Mouse (Mus musculus) adrenal gland, postnatal 10 days (tissue): ENCODE measurements around the gene Tppp3. TPM values are rescaled to one million over a fixed set of nuclear protein-coding genes. Genes with fewer than 3 reads are reported as not detected.
A peak's percentile ranks its signal among the peaks of the same experiment; 100 is the strongest.

Experiments used
- DNase-seq: peaks from one replicate; pipeline ENCODE4 v3.0.0; 2021; ENCODE audit warnings: mixed read lengths
- total RNA-seq, 2 experiments: library from RNA; stranded (reverse); gene quantifications; 2 replicates each; pipeline ENCODE4 v1.2.3; 2021

Tppp3 gene
- total RNA-seq, 2 experiments from 2014 or later: 67.9 to 106 TPM

DNA sequence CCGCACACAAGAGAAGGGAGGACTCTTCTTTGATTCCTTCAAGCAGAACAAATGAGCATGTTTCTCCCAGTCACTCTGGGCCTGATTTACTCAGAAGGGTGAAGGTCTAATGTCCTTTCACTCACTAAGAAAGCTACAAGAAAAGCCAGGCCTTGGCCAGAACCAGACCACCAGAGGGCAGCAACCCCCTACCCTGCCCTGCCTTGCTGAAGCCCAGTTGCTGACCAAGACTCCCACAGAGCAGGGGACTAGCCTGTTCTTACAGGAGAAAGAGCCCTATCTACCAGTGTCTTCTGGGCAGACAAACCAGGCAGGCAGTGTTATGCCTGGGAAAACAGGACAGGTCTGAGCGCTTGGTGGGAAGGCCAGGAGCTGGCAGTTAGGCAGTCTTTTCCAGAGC is 13.1 kb upstream of the Tppp3 start:
- peak; percentile 67 for DNase-seq

GRCm38 (mm10) chr8:105484030-105484368 is 12.7 kb upstream of the Tppp3 start:
- DNase-seq: no peak

DNA sequence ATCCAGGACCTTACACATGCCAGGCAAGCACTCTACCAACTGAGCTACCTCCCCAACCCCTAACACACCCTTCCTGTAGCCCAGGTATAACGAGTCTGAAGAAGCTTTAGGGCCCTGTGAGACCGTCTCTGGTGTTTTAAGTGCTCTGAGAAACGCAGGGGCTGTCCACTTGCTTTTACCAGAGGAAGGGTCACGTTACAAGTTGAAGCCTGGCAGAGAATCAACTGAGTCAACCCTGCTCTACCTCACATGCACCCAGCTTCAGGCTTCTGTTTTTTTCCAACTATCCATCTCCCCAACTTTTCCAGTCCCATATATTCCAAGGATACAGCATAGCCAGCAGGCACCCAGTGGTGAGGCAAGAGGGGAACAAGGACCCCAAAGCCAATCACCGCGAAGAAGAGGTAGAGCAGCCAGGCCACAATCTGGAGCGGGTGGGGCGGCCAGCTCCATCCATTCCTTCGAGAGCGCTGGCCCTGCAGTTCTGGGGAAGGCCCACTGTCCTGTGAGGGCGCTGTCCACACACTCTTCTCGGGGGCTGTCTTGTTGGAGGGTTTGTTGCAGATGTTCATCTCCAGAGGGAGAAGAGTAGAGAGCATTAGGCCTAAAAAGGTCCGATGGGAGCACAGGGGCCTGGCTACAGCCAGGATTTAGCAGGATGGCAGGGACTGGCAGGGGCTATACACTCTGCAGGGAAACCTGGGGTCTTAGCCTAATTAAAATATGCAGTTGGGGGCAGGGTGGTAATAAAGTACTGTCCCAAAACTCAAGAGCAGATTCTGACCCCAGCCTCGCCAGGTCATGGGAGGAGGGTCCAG is 12.1 kb upstream of the Tppp3 start:
- peak; percentile 62 for DNase-seq

GRCm38 (mm10) chr8:105482123-105482522 is 10.8 kb upstream of the Tppp3 start:
- no peak for DNase-seq

GRCm38 (mm10) chr8:105481453-105481852 is 10.1 kb upstream of the Tppp3 start:
- DNase-seq: peak; percentile 58

- no peak for DNase-seq
Measured at GRCm38 (mm10) chr8:105481013-105481412, 9.7 kb upstream of the Tppp3 start.

DNA sequence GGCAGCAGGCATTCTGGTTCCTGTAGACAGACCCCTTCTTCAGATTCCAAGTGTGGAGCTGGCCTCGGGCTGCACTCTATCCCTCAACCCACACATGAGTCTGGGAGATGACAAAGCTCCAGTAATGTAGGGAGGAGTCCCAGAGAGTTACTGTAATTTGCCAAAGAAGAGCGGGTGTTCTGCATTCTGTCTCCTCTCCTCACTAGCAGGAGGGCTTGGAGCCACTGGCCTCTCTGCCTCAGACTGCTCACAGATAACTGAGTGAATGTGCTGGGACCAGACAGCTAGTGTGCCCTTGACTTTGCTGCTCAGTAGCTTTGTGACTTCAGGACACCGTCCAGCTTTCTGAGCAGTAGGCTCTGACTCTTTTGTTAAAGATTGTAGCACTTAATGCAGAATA is 6.5 kb upstream of the Tppp3 start:
- no peak for DNase-seq

DNA sequence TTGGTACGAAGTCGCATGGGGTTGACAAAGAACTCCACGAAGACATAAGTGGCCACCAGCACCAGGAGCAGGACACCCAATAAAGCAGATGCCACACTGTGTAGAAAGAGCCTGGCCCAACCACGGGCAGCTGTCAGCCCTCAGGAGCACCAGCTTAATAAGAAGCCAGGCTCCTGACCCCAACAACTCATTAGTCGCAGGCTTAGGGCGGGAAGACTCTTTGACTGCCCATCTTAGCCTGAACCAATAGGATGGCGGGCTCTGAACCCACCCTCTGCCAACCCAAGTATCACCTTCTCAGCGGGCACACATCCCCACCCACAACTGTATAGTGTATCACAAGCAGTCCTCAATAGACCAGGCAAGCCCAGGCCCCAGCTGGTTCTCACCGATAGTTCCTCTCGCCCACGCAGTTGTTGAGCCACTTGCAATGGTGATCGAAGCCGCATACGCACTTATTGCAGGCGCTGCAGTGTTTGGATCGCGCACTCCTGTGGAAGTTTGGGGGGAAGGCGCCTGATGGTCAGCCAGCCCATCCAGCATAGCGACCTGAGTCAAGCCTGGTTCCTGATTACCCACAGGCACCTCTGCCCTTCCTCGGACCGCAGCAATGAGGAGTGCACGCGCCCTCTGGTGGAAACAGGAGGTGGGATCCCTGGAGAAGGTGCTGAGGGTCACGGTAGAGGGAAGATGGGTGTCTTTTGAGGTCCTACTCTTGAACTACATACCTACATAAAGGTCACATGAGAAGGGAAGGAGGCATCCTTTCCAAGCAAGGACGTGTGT is 5.5 kb upstream of the Tppp3 start:
- DNase-seq: peak; percentile 77

- no peak for DNase-seq
Measured at GRCm38 (mm10) chr8:105476161-105476560, 4.8 kb upstream of the Tppp3 start.

DNA sequence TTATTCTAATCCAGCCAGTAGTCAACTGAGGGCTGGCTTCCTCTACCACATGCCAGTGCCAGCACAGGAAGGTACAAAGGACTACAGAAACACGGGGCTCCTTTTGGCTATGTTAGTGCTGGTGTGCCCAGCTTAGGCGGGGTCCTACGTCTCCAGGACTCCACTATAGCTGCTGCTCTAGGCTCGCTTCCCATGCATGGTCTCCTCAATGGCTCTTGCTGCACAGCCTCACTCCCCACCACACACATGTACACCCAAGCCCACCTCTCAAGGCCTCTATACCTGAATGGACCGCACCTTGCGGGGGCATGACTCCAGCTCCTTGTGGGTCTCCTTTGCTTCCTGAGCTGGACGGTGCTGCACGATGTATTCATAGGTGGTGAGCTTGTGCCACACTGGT is 4.4 kb upstream of the Tppp3 start:
- DNase-seq: no peak

DNA sequence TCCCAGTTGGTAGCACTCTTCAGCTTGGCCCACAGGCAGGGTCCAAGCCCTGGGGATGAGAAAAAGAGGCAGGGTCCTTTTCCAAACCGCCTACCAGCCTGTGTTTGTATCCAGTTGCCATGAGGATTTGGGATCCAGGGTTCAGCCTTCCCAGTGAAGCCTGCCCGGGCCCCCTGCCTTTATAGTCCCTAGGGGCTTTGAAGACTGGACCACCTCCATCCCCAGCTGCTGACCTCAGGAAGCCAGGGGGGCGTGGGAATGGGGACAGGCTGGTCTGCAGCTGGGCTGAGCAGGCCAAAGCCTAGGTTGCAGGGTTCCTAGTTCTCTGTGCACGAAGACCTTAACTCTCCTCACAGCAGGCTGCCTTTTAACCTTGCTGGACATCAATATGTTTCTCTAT is 3.9 kb upstream of the Tppp3 start:
- no peak for DNase-seq

GRCm38 (mm10) chr8:105474680-105475079 is 3.4 kb upstream of the Tppp3 start:
- DNase-seq: no peak

- peak; percentile 76 for DNase-seq
Measured at GRCm38 (mm10) chr8:105473816-105474606, 2.7 kb upstream of the Tppp3 start.

- no peak for DNase-seq
Measured at GRCm38 (mm10) chr8:105472983-105473382, 1.7 kb upstream of the Tppp3 start.

- DNase-seq: no peak
Measured at GRCm38 (mm10) chr8:105472414-105472932, 1.1 kb upstream of the Tppp3 start.

GRCm38 (mm10) chr8:105470681-105471313 is 529 bp downstream of the Tppp3 start:
- DNase-seq: no peak

DNA sequence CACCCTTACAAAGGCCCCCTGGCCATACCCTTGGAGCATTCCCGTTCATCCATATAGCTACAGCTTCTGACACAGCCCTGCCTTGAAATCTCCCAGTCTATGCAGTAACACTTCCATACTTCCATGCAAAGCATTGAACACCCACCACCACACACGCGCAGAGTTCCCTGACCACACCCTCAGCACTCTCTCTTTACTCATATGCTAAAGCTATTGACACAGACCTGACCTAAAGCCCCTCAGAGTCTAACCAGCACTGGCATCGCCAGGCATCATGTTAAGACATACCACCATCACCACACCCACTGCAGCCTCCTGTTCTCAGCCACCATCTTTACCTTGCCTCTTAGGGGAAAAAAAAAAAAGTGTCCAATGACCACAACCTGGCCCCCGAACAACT is 1.1 kb downstream of the Tppp3 start:
- no peak for DNase-seq

DNA sequence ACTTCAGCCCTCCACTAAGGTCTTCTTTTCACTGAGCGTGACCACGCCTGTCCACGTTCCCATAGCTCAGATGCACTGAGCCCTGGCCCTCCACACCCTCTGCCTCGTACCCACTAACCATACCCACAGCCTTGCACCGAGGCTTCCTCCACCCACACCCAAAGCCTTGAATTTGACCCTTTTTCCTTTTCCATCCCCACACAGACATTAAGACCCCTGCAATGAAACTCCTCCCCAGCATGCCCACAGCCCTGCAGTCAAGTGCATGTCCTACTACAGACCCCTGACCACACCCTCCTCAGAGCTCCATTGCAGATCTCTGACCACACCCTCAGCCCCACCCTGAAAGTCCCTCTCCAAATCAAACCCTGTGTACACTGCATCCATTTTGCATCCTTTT is 1.5 kb downstream of the Tppp3 start:
- no peak for DNase-seq

DNA sequence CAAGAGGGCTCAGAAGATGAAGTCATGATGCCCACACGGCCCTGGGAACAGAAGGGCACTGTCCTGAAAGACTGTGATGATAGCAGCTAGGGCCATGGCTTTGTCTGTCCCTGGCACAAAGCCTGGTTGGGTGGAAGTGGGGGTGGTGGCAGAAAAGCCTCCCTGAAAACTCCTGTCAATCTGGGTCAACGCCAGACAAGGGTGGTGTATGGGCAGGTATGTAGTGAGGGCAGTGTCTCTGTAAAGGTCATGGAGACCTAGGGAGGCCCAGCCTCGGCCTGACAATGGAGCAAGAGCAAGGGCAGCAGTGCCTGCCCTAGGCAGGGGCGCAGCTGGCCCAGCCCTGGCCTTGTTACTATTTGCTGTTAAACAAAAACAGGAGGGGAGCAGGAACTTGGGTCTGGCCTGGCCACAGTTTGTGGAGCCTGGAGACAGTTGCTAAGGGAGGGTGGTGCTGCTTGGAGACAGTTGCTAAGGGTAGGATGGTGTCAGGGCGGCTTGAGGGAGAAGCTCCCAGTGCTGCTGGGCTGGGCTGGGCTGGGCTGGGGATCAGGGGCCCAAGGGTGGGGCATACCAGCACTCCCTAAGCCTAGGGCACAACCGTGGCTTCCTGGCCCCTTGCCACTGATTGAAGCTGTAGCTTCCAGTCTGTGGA is 2.2 kb downstream of the Tppp3 start:
- DNase-seq: no peak

GRCm38 (mm10) chr8:105468002-105468720 is 3.2 kb downstream of the Tppp3 start:
- no peak for DNase-seq
